Comparison of ENCODE assay signal across 8 mouse cellular contexts in the genomic region with DNA sequence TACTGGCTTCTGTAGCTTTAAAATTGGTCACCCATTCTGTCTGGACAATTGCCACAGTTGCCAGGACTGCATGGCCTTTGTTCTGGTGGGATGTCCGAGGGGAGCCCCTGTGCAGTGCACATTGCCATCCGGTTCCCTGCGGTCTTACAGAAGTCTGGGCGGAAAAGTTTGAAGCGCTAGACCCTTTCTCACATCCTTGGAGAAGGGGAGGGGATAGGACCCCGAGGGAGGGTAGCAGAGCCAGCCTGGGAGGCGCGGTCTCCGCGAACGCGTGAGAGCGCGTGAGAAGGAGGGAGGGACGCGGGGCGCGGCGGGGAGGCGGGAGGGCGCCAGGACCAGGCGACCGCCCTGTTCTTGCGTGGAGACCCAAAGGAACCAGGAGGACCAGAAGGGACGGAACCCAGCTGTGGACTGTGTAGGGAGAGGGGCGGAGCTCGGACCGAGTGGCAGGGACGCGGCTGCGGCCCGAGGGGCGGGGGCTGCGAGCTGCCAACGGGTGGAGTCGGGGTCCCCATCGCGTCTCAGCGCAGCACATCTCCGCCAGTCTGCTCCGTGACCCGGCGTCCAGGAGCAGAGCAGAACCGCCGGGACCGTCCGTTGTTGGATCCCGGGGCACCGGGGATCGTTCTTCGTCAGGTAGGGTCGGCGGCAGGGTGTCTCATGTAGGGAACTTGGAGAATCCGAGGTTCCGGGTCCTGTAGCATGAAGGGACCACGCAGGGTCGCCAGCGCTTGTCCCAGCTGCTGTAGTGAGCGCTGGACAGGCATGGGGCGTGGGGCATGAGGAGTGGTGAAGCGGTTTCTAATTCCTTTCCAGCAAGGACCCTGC. TPM values are rescaled to one million over a fixed set of nuclear protein-coding genes. Genes with fewer than 3 reads are reported as not detected.
DNase-seq lines count a peak whose midpoint lies in the region; ATAC-seq lines count a peak whose summit lies in the region.

Gene Myo16 (plus strand): TSS at position 301 of the 828 bp plus-strand sequence.

- WGBS in hindbrain, embryonic 16.5 days, result under 1% methylated on average over 50 of the region's 61 CpGs
- 3% methylated on average over 58 of the region's 61 CpGs for WGBS in liver, embryonic 15.5 days (ENCODE audit: insufficient replicate concordance)

- peak within 1 kb of the TSS; percentile 74 for H3K4me2 ChIP-seq in hindbrain, embryonic 16.5 days (ENCODE audit: low read length)
- H3K4me2 ChIP-seq in liver, embryonic 15.5 days, result peak within 1 kb of the TSS; percentile 56

- H3K27ac ChIP-seq in hindbrain, embryonic 16.5 days (ENCODE audit: low read depth, low read length), result peak within 1 kb of the TSS; percentile 59
- H3K27ac ChIP-seq in liver, embryonic 15.5 days (replicated peaks), result no peak within 1 kb of the TSS

- H3K4me3 ChIP-seq in hindbrain, embryonic 16.5 days (ENCODE audit: low read length), result peak within 1 kb of the TSS; percentile 80
- peak within 1 kb of the TSS; percentile 33 for H3K4me3 ChIP-seq in liver, embryonic 15.5 days (replicated peaks)

- peak; percentile 12 to 20 for DNase-seq in cerebellum, postnatal 36 days
- no peak for DNase-seq in cerebellum, adult 9-11 months
- peak; percentile 44 for DNase-seq in testis, postnatal 10 days (ENCODE audit: low spot score)
- no peak for DNase-seq in testis, postnatal 14 days (ENCODE audit: low spot score)
- peak; percentile 66 for DNase-seq in right cerebral cortex, postnatal 4 days
- DNase-seq in thymus, adult 18-20 months, result no peak

- peak; percentile 90 for ATAC-seq in hindbrain, embryonic 16.5 days
- ATAC-seq in liver, embryonic 15.5 days (ENCODE audit: insufficient read depth), result no peak

- H3K4me1 ChIP-seq in hindbrain, embryonic 16.5 days (ENCODE audit: control insufficient read depth, insufficient read depth, low read depth, low read length), result peaks cover 12% of the 10 kb centered on the region
- no peaks in the 10 kb centered on the region for H3K4me1 ChIP-seq in liver, embryonic 15.5 days (replicated peaks)

- 0 out of 2 replicates have a peak, but pooled peaks cover 2% of the 10 kb centered on the region for H3K9me3 ChIP-seq in hindbrain, embryonic 16.5 days (ENCODE audit: control insufficient read depth, low read length)
- no peaks in the 10 kb centered on the region for H3K9me3 ChIP-seq in liver, embryonic 15.5 days (replicated peaks)

- no peaks in the 10 kb centered on the region for H3K36me3 ChIP-seq in hindbrain, embryonic 16.5 days (ENCODE audit: control insufficient read depth, insufficient read depth, low read length)
- no peaks in the 10 kb centered on the region for H3K36me3 ChIP-seq in liver, embryonic 15.5 days (replicated peaks)

- no peaks in the 10 kb centered on the region for H3K27me3 ChIP-seq in hindbrain, embryonic 16.5 days (replicated peaks; ENCODE audit: control insufficient read depth, insufficient read depth, low read length)
- peaks cover 20% of the 10 kb centered on the region for H3K27me3 ChIP-seq in liver, embryonic 15.5 days

- H3K9ac ChIP-seq in hindbrain, embryonic 16.5 days (ENCODE audit: low read depth, low read length), result peak within 1 kb of the TSS; percentile 86
- no peak within 1 kb of the TSS for H3K9ac ChIP-seq in liver, embryonic 15.5 days

RNA-seq across cellular contexts. Expression of gene Myo16, which starts in this region (rescaled TPM):
- polyA plus RNA-seq in hindbrain, embryonic 16.5 days (2015; fragmentation: Nextera tagmentation; extraction: Ambion mirVana), result 4.6 and 6.1 TPM in 2 replicates
- 0.03 and 0.05 TPM in 2 replicates for polyA plus RNA-seq in liver, embryonic 15.5 days (2015; fragmentation: Nextera tagmentation; extraction: Ambion mirVana)

Comparison
In these comparisons a context has a peak if more than half of its experiments do, and no peak if none do; other contexts are left out.
1. DNase-seq: peak in cerebellum, postnatal 36 days (2 of 2), testis, postnatal 10 days (single experiment) and right cerebral cortex, postnatal 4 days (single experiment); none in cerebellum, adult 9-11 months (single experiment), testis, postnatal 14 days (single experiment) and thymus, adult 18-20 months (0 of 2).